18 mouse cellular contexts compared by ENCODE assay signal in the genomic region with DNA sequence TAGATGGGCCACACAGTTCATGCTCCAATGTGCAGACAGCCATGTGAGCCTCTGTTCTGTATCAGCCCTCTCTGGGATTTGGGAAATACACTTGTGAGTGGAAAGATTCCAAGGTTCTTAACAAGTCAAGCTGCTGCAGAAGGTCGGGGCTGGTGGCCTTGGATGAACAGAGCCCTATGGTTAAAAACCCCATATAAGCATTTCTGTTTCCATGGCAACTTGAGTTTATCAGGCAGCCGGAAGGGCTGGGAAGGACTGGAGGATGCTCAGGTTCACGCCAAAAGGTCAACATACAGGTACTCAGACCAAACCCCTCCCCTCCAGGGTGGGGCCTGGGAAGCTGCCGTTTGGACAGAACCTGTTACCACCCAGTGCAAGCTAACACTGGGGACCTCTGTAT. TPM values are rescaled to one million over a fixed set of nuclear protein-coding genes. Genes with fewer than 3 reads are reported as not detected.
DNase-seq lines count a peak whose midpoint lies in the region; ATAC-seq and TF ChIP-seq lines count a peak whose summit lies in the region.
"Had no signal": no experiment of that assay in that cellular context is flagged by ENCODE, and none has a peak within 500 bp of the region (broad histone marks: within the 10 kb centered on the region; RNA-seq: fewer than 3 reads in every experiment).

No protein-coding gene starts in this region.

- 0 out of 2 replicates have a peak overlapping the region, but pooled peaks have one; percentile 12 for H3K9ac ChIP-seq in forebrain, embryonic 13.5 days
- no peak overlapping the region for H3K9ac ChIP-seq in forebrain, postnatal 0 days
- H3K9ac ChIP-seq in intestine, embryonic 15.5 days: 0 out of 2 replicates have a peak overlapping the region, but pooled peaks have one; percentile 5
- H3K9ac ChIP-seq in intestine, postnatal 0 days (ENCODE audit: low read depth, low read length): no peak overlapping the region
- H3K9ac ChIP-seq in liver, adult 2 months (ENCODE audit: low read depth, low read length): no peak overlapping the region; the same call in 1 of the 2 replicates
- H3K9ac ChIP-seq: hindbrain, embryonic 15.5 days; liver, embryonic 15.5 days; midbrain, embryonic 15.5 days; stomach, embryonic 15.5 days had no signal

- 52% methylated on average over 4 of the region's 4 CpGs for WGBS in forebrain, embryonic 13.5 days
- 47% methylated on average over 4 of the region's 4 CpGs for WGBS in forebrain, postnatal 0 days
- 20% methylated on average over 4 of the region's 4 CpGs for WGBS in intestine, embryonic 15.5 days
- WGBS in intestine, postnatal 0 days: 17% methylated on average over 4 of the region's 4 CpGs
- 44% methylated on average over 4 of the region's 4 CpGs for WGBS in liver, adult 2 months

- H3K27me3 ChIP-seq in forebrain, embryonic 13.5 days: 0 out of 2 replicates have a peak, but pooled peaks cover 6% of the 10 kb centered on the region
- H3K27me3 ChIP-seq in forebrain, postnatal 0 days (ENCODE audit: insufficient read depth, low read length): no peaks in the 10 kb centered on the region
- H3K27me3 ChIP-seq in intestine, embryonic 15.5 days (replicated peaks): no peaks in the 10 kb centered on the region; the same call in 1 of the 2 replicates
- H3K27me3 ChIP-seq in intestine, postnatal 0 days (replicated peaks; ENCODE audit: control insufficient read depth, insufficient read depth, low read length): 0 out of 2 replicates have a peak, but pooled peaks cover 4% of the 10 kb centered on the region
- no peaks in the 10 kb centered on the region for H3K27me3 ChIP-seq in liver, adult 2 months (ENCODE audit: control insufficient read depth, insufficient read depth, low read length)
- H3K27me3 ChIP-seq: hindbrain, embryonic 15.5 days; liver, embryonic 15.5 days; midbrain, embryonic 15.5 days; stomach, embryonic 15.5 days had no signal

- H3K4me3 ChIP-seq in forebrain, embryonic 13.5 days: no peak overlapping the region
- no peak overlapping the region for H3K4me3 ChIP-seq in forebrain, postnatal 0 days (ENCODE audit: low read depth, low read length)
- no peak overlapping the region for H3K4me3 ChIP-seq in intestine, embryonic 15.5 days (replicated peaks)
- no peak overlapping the region for H3K4me3 ChIP-seq in intestine, postnatal 0 days (ENCODE audit: low read depth, low read length)
- H3K4me3 ChIP-seq in liver, adult 2 months (ENCODE audit: insufficient read depth, low read depth, low read length): no peak overlapping the region
- H3K4me3 ChIP-seq in brown adipose tissue, adult 24 weeks (ENCODE audit: insufficient read depth, low read depth, low read length): peak overlapping the region; percentile 58
- H3K4me3 ChIP-seq: hindbrain, embryonic 15.5 days; liver, embryonic 15.5 days; midbrain, embryonic 15.5 days; stomach, embryonic 15.5 days had no signal

- no peak for DNase-seq in forebrain, postnatal 0 days
- peak; percentile 31 for DNase-seq in liver, adult 2 months (ENCODE audit: extremely low read depth, low read depth, low spot score)
- no peak for DNase-seq in liver
- no peak for DNase-seq in frontal cortex, adult 2 months (ENCODE audit: extremely low spot score in 1 of 2, low spot score in 1 of 2)
- DNase-seq: B cell, adult 2 months; cerebellum, adult 9-10 months; gastrocnemius, postnatal 36 days; right cerebral cortex, postnatal 4 days; thymus, postnatal 14 days had no signal

- no peak overlapping the region for H3K4me2 ChIP-seq in forebrain, embryonic 13.5 days
- H3K4me2 ChIP-seq in forebrain, postnatal 0 days (ENCODE audit: low read depth): no peak overlapping the region
- H3K4me2 ChIP-seq in intestine, embryonic 15.5 days (replicated peaks): no peak overlapping the region
- H3K4me2 ChIP-seq in intestine, postnatal 0 days (replicated peaks; ENCODE audit: low read depth): no peak overlapping the region
- H3K4me2 ChIP-seq: hindbrain, embryonic 15.5 days; liver, embryonic 15.5 days; midbrain, embryonic 15.5 days; stomach, embryonic 15.5 days had no signal

- no peaks in the 10 kb centered on the region for H3K36me3 ChIP-seq in forebrain, embryonic 13.5 days (ENCODE audit: poor library complexity, severe bottlenecking)
- no peaks in the 10 kb centered on the region for H3K36me3 ChIP-seq in forebrain, postnatal 0 days (ENCODE audit: insufficient read depth)
- H3K36me3 ChIP-seq in intestine, embryonic 15.5 days: no peaks in the 10 kb centered on the region
- H3K36me3 ChIP-seq in intestine, postnatal 0 days (ENCODE audit: control insufficient read depth, insufficient read depth): no peaks in the 10 kb centered on the region
- no peaks in the 10 kb centered on the region for H3K36me3 ChIP-seq in liver, adult 2 months (ENCODE audit: control insufficient read depth, insufficient read depth, low read length)
- H3K36me3 ChIP-seq: hindbrain, embryonic 15.5 days; liver, embryonic 15.5 days; midbrain, embryonic 15.5 days; stomach, embryonic 15.5 days had no signal

- H3K4me1 ChIP-seq in forebrain, embryonic 13.5 days: 0 out of 2 replicates have a peak, but pooled peaks cover 3% of the 10 kb centered on the region
- no peaks in the 10 kb centered on the region for H3K4me1 ChIP-seq in forebrain, postnatal 0 days (ENCODE audit: insufficient read depth)
- H3K4me1 ChIP-seq in intestine, embryonic 15.5 days (replicated peaks): 0 out of 2 replicates have a peak, but pooled peaks cover 3% of the 10 kb centered on the region
- no peaks in the 10 kb centered on the region for H3K4me1 ChIP-seq in intestine, postnatal 0 days (replicated peaks; ENCODE audit: control insufficient read depth, insufficient read depth, low read length)
- 0 out of 2 replicates have a peak, but pooled peaks cover 17% of the 10 kb centered on the region for H3K4me1 ChIP-seq in liver, adult 2 months (ENCODE audit: control insufficient read depth, insufficient read depth, low read length)
- peaks cover 23% of the 10 kb centered on the region for H3K4me1 ChIP-seq in brown adipose tissue, adult 24 weeks (ENCODE audit: control insufficient read depth, insufficient read depth, insufficient read length, low read length)

- H3K27ac ChIP-seq in forebrain, embryonic 13.5 days: no peak overlapping the region
- H3K27ac ChIP-seq in forebrain, postnatal 0 days (ENCODE audit: low read depth, low read length): no peak overlapping the region
- no peak overlapping the region for H3K27ac ChIP-seq in intestine, embryonic 15.5 days
- H3K27ac ChIP-seq in intestine, postnatal 0 days (ENCODE audit: low read depth, low read length): no peak overlapping the region; the same call in 1 of the 2 replicates
- peak overlapping the region; percentile 80 for H3K27ac ChIP-seq in liver, adult 2 months (replicated peaks; ENCODE audit: insufficient read depth, low read depth, low read length)
- H3K27ac ChIP-seq in brown adipose tissue, adult 24 weeks (replicated peaks; ENCODE audit: low read depth, low read length): peak overlapping the region; percentile 100
- H3K27ac ChIP-seq: hindbrain, embryonic 15.5 days; liver, embryonic 15.5 days; midbrain, embryonic 15.5 days; stomach, embryonic 15.5 days had no signal

- TF ChIP-seq CTCF in forebrain, postnatal 0 days (IDR thresholded peaks at IDR 0.05; ENCODE audit: low read depth): no peak
- no peak for TF ChIP-seq CTCF in intestine, postnatal 0 days (IDR thresholded peaks at IDR 0.05; ENCODE audit: low read depth)
- TF ChIP-seq CTCF in liver, adult 2 months (IDR thresholded peaks at IDR 0.05; ENCODE audit: low read depth, low read length): no peak

- no peaks in the 10 kb centered on the region for H3K79me2 ChIP-seq in liver, adult 2 months (ENCODE audit: control insufficient read depth, insufficient read depth, low read length)

- no peaks in the 10 kb centered on the region for H3K9me3 ChIP-seq in forebrain, embryonic 13.5 days (replicated peaks)
- H3K9me3 ChIP-seq in forebrain, postnatal 0 days (ENCODE audit: low read length): no peaks in the 10 kb centered on the region
- no peaks in the 10 kb centered on the region for H3K9me3 ChIP-seq in intestine, embryonic 15.5 days
- no peaks in the 10 kb centered on the region for H3K9me3 ChIP-seq in intestine, postnatal 0 days (ENCODE audit: control insufficient read depth)
- H3K9me3 ChIP-seq: hindbrain, embryonic 15.5 days; liver, embryonic 15.5 days; midbrain, embryonic 15.5 days; stomach, embryonic 15.5 days had no signal

- no peak for ATAC-seq in forebrain, embryonic 13.5 days
- no peak for ATAC-seq in forebrain, postnatal 0 days
- ATAC-seq in intestine, embryonic 15.5 days: no peak
- no peak for ATAC-seq in intestine, postnatal 0 days
- ATAC-seq: forebrain, embryonic 16.5 days; midbrain, embryonic 15.5 days had no signal

- no peak for TF ChIP-seq POLR2A in liver, adult 2 months (IDR thresholded peaks at IDR 0.05; ENCODE audit: extremely low read depth, insufficient read depth, low read length)

RNA-seq across cellular contexts. Expression of a gene that starts 49.4 kb away (rescaled TPM):
- polyA plus RNA-seq in forebrain, embryonic 13.5 days (2015; fragmentation: Nextera tagmentation; extraction: Ambion mirVana): 1.2 and 1.7 TPM in 2 replicates
- 59.1 and 74.1 TPM in 2 replicates for total RNA-seq in forebrain, postnatal 0 days (2014; rRNA removed)
- polyA plus RNA-seq in forebrain, postnatal 0 days (2015; fragmentation: Nextera tagmentation; extraction: Ambion mirVana): 2.2 and 3.9 TPM in 2 replicates
- polyA plus RNA-seq in intestine, embryonic 15.5 days (2015; fragmentation: Nextera tagmentation; extraction: Ambion mirVana): 1.8 and 2.2 TPM in 2 replicates
- polyA plus RNA-seq in intestine, postnatal 0 days (2015; fragmentation: Nextera tagmentation; extraction: Ambion mirVana): 1.5 TPM in 2 replicates
- total RNA-seq in liver, adult 2 months (2014; rRNA removed): 0.46 and 1.8 TPM in 2 replicates
- 0.57 and 0.83 TPM in 2 replicates for polyA plus RNA-seq in liver, adult 2 months (2012; rRNA removed)
- polyA plus RNA-seq in brown adipose tissue, adult 24 weeks (2012; ENCODE audit: insufficient read depth, insufficient read length, missing spikeins): 0.99 and 1.8 TPM in 2 replicates
- polyA plus RNA-seq in frontal cortex, adult 2 months (2012; rRNA removed): 60.4 and 66.5 TPM in 2 replicates

Comparison
In these comparisons a context has a peak if more than half of its experiments do, and no peak if none do; other contexts are left out.
1. H3K9ac ChIP-seq: peak in forebrain, embryonic 13.5 days (single experiment) and intestine, embryonic 15.5 days (single experiment); none in forebrain, postnatal 0 days (single experiment), intestine, postnatal 0 days (single experiment) and liver, adult 2 months (single experiment).
2. H3K27ac ChIP-seq: peak in liver, adult 2 months (single experiment) and brown adipose tissue, adult 24 weeks (single experiment); none in forebrain, embryonic 13.5 days (single experiment), forebrain, postnatal 0 days (single experiment), intestine, embryonic 15.5 days (single experiment) and intestine, postnatal 0 days (single experiment).
3. RNA of a gene that starts 49.4 kb away (polyA plus RNA-seq): 60.4 to 66.5 TPM in frontal cortex, adult 2 months; 2.2 to 3.9 TPM in forebrain, postnatal 0 days, 1.8 to 2.2 TPM in intestine, embryonic 15.5 days, 1.5 TPM in intestine, postnatal 0 days, 1.2 to 1.7 TPM in forebrain, embryonic 13.5 days, 0.99 to 1.8 TPM in brown adipose tissue, adult 24 weeks and 0.57 to 0.83 TPM in liver, adult 2 months; every median in the first group is over 10 times any median in the second.